Mouse (Mus musculus): ENCODE measurements at regions not wholly inside any gene's neighbourhood (a gene's known extent, or its start where the extent isn't known, plus 50 kb on each side); places are given as distances from the start of the nearest gene placed in this dataset.

- DNase-seq, result no peak
Observed at GRCm38 (mm10) chr11:114611690-114612089, 56.6 kb upstream of the Rpl38 start.

GRCm38 (mm10) chr11:114608009-114608408 lies 60.3 kb upstream of the Rpl38 start:
- no peak for DNase-seq

GRCm38 (mm10) chr11:114603108-114603507 lies 65.2 kb upstream of the Rpl38 start:
- peak; percentile 63 for DNase-seq

- peak; percentile 61 for DNase-seq
Observed at GRCm38 (mm10) chr11:114597225-114597624, 71.1 kb upstream of the Rpl38 start.

GRCm38 (mm10) chr11:114592961-114593360 lies 75.4 kb upstream of the Rpl38 start:
- DNase-seq, result peak; percentile 70

- no peak for DNase-seq
Observed at GRCm38 (mm10) chr11:114588554-114588953, 79.8 kb upstream of the Rpl38 start.

GRCm38 (mm10) chr11:114587986-114588385 lies 80.3 kb upstream of the Rpl38 start:
- no peak for DNase-seq

- no peak for DNase-seq
Observed at GRCm38 (mm10) chr11:114586400-114586799, 81.9 kb upstream of the Rpl38 start.

GRCm38 (mm10) chr11:114584804-114585203 lies 83.5 kb upstream of the Rpl38 start:
- no peak for DNase-seq

- DNase-seq, result no peak
Observed at GRCm38 (mm10) chr11:114584146-114584545, 84.2 kb upstream of the Rpl38 start.

GRCm38 (mm10) chr11:114579986-114580385 lies 88.3 kb upstream of the Rpl38 start:
- no peak for DNase-seq

- DNase-seq, result no peak
Observed at GRCm38 (mm10) chr11:114578551-114578950, 89.8 kb upstream of the Rpl38 start.

- DNase-seq, result no peak
Observed at GRCm38 (mm10) chr11:114576803-114577202, 91.5 kb upstream of the Rpl38 start.

GRCm38 (mm10) chr11:114571144-114571869 lies 97.0 kb upstream of the Rpl38 start:
- no peak for DNase-seq

GRCm38 (mm10) chr11:114570076-114570475 lies 98.2 kb upstream of the Rpl38 start:
- DNase-seq, result no peak

- DNase-seq, result no peak
Observed at GRCm38 (mm10) chr11:114567814-114568800, 100.2 kb upstream of the Rpl38 start.

GRCm38 (mm10) chr11:114567045-114567780 lies 101.1 kb upstream of the Rpl38 start:
- DNase-seq, result no peak

GRCm38 (mm10) chr11:114564949-114565348 lies 103.4 kb upstream of the Rpl38 start:
- DNase-seq, result no peak

- no peak for DNase-seq
Observed at GRCm38 (mm10) chr11:114563172-114563571, 105.2 kb upstream of the Rpl38 start.

GRCm38 (mm10) chr11:114554576-114554975 lies 113.7 kb upstream of the Rpl38 start:
- no peak for DNase-seq

GRCm38 (mm10) chr11:114553992-114554391 lies 114.3 kb upstream of the Rpl38 start:
- DNase-seq, result peak; percentile 90

GRCm38 (mm10) chr11:114552176-114552575 lies 116.1 kb upstream of the Rpl38 start:
- DNase-seq, result no peak

GRCm38 (mm10) chr11:114551262-114551661 lies 117.1 kb upstream of the Rpl38 start:
- no peak for DNase-seq
